Mouse (Mus musculus) brain, adult 2 months (tissue): ENCODE data around the gene Trim29.
A peak's percentile ranks its signal among the peaks of the same experiment; 100 is the strongest.

Experiments used
- DNase-seq: peaks from one replicate; pipeline ENCODE4 v3.0.0; 2011; ENCODE audit warnings: low read depth, low spot score

Trim29 gene

GRCm38 (mm10) chr9:43313805-43314204 is 3.2 kb downstream of the Trim29 start:
- DNase-seq, result no peak

- DNase-seq, result no peak
These were observed 4.8 kb downstream of the Trim29 start for GRCm38 (mm10) chr9:43315320-43315950.

GRCm38 (mm10) chr9:43316466-43316865 is 5.8 kb downstream of the Trim29 start:
- no peak for DNase-seq

GRCm38 (mm10) chr9:43318661-43319060 is 8.0 kb downstream of the Trim29 start:
- no peak for DNase-seq

- DNase-seq, result no peak
These were observed 11.3 kb downstream of the Trim29 start for GRCm38 (mm10) chr9:43321951-43322350.

GRCm38 (mm10) chr9:43322666-43323065 is 12.0 kb downstream of the Trim29 start:
- no peak for DNase-seq

- DNase-seq, result no peak
These were observed 14.8 kb downstream of the Trim29 start for GRCm38 (mm10) chr9:43325486-43325885.

- no peak for DNase-seq
These were observed 15.5 kb downstream of the Trim29 start for GRCm38 (mm10) chr9:43326015-43326631.

GRCm38 (mm10) chr9:43327182-43328129 is 16.8 kb downstream of the Trim29 start:
- no peak for DNase-seq

- DNase-seq, result peak; percentile 33
These were observed 19.8 kb downstream of the Trim29 start for GRCm38 (mm10) chr9:43330426-43330825.

GRCm38 (mm10) chr9:43331476-43332471 is 21.1 kb downstream of the Trim29 start:
- peak; percentile 88 for DNase-seq

- no peak for DNase-seq
These were observed 23.8 kb downstream of the Trim29 start for GRCm38 (mm10) chr9:43334476-43334875.

- DNase-seq, result no peak
These were observed 27.0 kb downstream of the Trim29 start for GRCm38 (mm10) chr9:43337636-43338035.

GRCm38 (mm10) chr9:43338067-43338466 is 27.4 kb downstream of the Trim29 start:
- no peak for DNase-seq

- peak; percentile 78 for DNase-seq
These were observed 29.0 kb downstream of the Trim29 start for GRCm38 (mm10) chr9:43339614-43340020.

GRCm38 (mm10) chr9:43350089-43350488 is 39.4 kb downstream of the Trim29 start:
- DNase-seq, result no peak

- DNase-seq, result no peak
These were observed 40.4 kb downstream of the Trim29 start for GRCm38 (mm10) chr9:43351015-43351414.

- DNase-seq, result no peak
These were observed 46.4 kb downstream of the Trim29 start for GRCm38 (mm10) chr9:43357011-43357410.

GRCm38 (mm10) chr9:43358591-43359323 is 48.1 kb downstream of the Trim29 start:
- no peak for DNase-seq

GRCm38 (mm10) chr9:43368781-43369180 is 58.1 kb downstream of the Trim29 start:
- DNase-seq, result no peak
